Mouse (Mus musculus) liver (tissue): ENCODE measurements at regions not wholly inside any gene's neighbourhood (a gene's known extent, or its start where the extent isn't known, plus 50 kb on each side); places are given as distances from the start of the nearest gene placed in this dataset.

Experiments
- DNase-seq: peaks from one replicate; pipeline ENCODE4 v3.0.0-alpha.2; 2020; ENCODE audit warnings: mixed read lengths

DNA sequence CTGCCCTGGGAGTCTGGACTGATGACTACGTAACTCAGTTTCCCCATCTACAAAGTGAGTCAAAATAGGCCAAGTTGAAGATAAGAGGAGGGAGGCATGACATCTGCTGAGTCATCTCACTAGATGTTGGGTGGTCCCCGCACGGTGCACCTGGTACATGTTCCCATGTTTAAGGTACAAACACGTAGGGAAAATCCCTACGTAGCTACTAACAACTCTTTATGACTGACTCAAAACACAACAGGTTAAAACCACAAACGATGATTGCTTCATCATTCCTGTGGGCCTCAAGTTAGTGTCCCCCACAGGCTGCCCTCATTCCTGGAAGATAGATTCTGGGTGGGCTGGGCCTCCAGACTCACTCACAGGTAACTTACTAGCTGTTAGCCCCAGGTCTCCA, 107.7 kb downstream of the Sox9 start:
- no peak for DNase-seq

GRCm38 (mm10) chr11:112897597-112897996, 115.6 kb downstream of the Sox9 start:
- no peak for DNase-seq

DNA sequence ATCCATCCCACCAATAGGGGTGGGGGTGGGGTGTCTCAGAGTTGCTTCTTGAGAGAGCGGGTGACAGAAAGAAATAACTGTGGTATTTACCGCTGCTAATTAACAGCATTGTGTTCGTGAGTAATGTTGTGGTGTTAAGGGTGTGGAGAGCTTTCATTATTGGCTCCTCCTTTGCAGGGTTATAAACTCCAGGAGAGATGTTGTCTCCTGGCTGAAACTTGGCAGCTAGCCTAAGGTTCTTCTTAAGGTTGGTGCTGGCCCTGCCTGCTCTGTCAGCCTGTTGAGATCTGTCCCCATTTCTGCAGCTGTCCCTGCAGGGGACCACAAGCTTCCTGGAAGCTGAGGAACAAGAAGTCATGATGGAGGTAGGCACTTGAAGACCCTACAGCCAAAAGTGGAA, 120.6 kb downstream of the Sox9 start:
- no peak for DNase-seq

DNA sequence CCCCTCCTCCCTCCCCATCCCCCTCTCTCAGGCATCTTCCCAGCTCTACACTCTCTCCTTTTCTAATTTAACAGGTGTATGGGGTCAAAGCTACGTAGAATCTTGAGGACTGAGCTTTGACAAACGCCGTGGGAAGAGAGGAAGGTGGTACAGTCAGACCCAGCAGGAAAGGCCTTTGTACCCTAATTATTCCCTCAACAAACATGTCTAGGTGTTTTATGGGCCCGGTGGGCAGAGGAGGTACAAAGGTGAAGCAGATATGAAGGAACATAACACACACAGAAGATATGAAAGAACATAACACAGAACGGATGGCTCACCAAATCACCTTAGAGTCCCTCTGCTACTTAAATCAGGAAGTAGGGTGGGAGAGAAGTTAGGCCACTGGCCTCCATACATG, 128.3 kb downstream of the Sox9 start:
- no peak for DNase-seq

GRCm38 (mm10) chr11:112912875-112913274, 130.9 kb downstream of the Sox9 start:
- DNase-seq, result no peak

DNA sequence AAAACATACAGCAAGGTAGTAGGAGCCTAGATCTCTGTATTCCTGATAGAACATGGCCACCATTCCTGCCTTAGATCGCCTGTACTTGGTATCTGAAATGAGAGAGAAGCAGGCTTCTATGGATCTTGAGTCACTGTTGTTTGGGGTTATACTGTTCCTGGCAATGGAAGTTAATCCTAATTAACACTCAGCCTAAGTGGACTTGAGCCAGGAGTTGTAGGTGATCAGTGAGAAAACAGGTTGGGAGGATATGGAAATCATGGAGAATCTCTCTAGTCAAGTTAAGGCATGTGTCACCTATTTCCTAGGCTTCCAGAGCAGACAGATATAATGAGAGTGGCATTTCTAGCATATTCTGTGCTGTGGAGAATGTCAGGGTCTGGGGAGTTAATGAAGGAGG, 134.9 kb downstream of the Sox9 start:
- DNase-seq, result no peak

GRCm38 (mm10) chr11:112920131-112920530, 138.1 kb downstream of the Sox9 start:
- DNase-seq, result no peak

DNA sequence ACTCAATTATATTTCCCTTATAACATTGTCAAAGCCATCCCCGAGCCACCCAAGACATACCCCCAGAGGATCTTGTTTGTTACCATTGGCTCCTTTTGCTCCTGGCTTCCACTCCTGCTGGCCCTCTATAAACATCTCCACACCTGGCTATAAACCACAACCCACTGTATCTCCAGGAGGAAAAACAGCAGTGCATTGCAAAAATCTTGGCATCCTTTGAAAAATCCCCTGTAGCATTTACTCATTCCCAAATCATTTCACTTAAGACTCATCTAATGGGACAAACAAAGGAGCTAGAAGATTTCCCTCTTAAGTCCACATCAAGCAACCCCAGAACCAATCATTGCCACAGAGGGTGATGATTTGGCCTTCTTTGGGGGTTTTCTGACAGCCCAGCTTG, 142.6 kb downstream of the Sox9 start:
- no peak for DNase-seq

DNA sequence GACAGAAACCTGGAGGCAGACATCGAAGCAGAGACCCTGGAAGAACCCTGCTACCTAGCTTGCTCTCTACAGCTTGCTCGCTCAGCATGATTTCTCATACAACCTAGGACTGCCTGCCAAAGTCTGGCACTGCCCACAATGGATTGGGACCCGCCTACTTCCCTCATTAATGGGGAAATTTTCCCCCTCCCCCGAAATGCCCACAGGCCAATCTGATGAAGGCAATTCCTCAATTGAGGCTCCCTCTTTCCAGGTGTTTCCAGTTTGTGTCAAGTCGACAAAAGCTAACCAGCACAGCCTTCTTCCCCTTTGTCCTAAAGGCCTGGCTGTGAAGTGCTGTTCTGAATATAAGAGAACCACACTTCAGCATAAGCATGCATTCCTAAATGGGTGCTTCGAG, 143.1 kb downstream of the Sox9 start:
- DNase-seq, result no peak

DNA sequence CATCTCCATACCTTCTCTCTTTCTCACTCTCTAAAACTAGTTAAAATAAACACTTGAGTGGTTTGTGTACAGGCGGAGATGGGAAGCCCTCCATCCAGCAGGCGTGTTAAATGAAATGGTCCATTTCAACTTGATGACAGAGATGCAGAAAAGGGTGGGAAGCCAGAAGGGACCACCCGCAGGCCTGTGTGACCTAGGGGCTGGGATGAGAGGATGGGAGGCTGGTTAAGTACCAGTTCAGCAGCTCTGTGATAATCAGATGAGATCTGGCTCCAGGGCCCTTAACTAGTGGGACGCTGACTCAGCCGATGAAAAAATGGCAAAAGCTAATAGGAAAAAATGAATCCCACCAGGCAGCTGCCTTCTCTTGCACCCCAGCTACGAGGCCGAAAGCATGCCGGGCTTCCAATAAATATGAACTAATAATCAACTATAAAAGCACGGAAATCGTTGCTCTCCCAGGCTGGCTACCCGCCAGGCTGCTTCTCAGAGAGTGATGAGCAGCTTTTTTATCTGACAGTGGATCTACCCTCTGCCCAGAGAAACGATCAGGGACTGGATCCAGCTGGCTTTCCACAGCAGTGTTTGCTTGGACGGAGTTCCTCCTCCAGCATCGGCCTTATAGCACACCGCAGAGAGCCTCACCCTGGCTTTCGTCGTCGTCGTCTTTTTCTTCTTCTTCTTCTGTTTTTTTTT, 144.5 kb downstream of the Sox9 start:
- DNase-seq, result peak; percentile 8

GRCm38 (mm10) chr11:112930186-112930808, 148.3 kb downstream of the Sox9 start:
- no peak for DNase-seq

DNA sequence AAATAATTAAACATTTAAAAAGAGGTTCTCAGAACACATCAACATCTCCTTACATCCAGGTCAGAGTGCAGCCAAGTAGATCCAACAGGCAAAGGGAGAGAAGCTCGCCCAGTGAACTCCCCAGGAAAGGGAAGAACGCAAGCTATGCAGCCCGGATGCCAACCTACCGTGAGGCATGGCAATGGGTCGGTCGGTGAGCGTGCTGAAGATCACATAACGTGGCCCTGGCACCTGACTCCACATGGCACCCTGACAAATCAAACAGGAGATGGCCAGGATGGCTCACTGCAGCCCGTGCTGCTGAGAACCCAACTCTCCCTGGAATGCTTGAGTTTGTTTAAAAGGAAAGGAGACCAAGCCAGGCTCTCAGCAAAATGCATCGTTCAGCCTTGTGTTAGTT, 156.0 kb downstream of the Sox9 start:
- DNase-seq, result no peak

DNA sequence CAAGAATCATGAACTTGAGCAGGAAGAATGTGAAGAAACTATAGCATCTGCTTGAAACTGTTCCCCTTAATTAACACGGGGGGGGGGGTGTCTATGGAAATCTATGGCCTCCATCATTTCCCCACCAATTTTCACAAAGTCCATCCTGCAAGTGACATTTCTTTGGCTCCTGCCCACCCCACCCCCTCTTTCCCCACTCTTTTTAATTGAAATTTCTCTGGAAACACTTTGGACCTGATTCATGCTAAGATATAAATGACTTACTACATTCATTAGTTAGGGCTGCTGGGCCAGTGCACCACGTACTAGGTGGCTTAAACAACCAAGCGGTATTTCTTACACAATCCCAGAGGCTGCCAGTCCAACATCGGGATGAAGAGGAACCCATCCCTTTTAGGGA, 169.4 kb downstream of the Sox9 start:
- DNase-seq, result no peak

GRCm38 (mm10) chr11:112952356-112952755, 170.3 kb downstream of the Sox9 start:
- no peak for DNase-seq

DNA sequence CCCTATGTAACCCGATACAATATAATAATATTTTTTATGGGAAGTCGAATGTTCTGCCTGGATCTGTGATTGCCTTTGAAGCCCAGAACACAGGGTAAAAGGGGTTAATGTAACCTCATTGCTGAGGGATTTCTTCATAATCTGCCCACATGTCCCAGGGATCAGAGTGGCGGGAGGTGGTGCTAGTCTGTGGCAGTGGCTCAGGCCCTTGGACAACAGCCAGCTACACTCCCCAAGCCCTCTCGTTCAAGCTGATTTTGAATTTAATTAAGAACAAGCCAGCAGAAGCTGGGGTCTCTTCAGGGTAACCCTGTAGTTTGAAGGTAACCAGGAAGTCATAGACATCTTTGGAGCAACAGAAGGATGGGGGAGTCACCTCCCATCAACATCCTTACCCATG, 171.5 kb downstream of the Sox9 start:
- DNase-seq, result no peak

- no peak for DNase-seq
Observed at GRCm38 (mm10) chr11:112956748-112957440, 174.9 kb downstream of the Sox9 start.

DNA sequence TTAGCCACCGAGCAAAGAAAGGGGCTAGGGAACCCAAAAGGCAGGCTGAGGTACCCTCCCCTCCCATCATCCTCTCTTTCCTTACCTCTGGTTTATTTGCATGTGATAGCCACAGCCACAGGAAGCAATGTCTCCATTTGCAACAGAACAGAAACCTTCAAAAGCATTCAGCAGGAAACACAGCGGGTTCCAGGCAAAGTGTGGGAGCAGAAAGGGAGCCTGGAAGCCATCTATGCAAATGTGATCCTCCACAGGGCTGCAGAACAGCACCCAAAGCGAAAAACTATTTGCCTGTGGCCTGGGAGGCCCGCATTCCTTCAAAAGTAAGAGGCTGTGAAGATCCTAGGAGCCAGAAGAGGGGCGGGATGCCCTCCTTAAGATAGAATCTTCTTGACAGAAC, 177.6 kb downstream of the Sox9 start:
- no peak for DNase-seq

GRCm38 (mm10) chr11:112973286-112973685, 191.3 kb downstream of the Sox9 start:
- DNase-seq, result no peak

- DNase-seq, result no peak
Observed at GRCm38 (mm10) chr11:112974893-112975292, 192.9 kb downstream of the Sox9 start.

DNA sequence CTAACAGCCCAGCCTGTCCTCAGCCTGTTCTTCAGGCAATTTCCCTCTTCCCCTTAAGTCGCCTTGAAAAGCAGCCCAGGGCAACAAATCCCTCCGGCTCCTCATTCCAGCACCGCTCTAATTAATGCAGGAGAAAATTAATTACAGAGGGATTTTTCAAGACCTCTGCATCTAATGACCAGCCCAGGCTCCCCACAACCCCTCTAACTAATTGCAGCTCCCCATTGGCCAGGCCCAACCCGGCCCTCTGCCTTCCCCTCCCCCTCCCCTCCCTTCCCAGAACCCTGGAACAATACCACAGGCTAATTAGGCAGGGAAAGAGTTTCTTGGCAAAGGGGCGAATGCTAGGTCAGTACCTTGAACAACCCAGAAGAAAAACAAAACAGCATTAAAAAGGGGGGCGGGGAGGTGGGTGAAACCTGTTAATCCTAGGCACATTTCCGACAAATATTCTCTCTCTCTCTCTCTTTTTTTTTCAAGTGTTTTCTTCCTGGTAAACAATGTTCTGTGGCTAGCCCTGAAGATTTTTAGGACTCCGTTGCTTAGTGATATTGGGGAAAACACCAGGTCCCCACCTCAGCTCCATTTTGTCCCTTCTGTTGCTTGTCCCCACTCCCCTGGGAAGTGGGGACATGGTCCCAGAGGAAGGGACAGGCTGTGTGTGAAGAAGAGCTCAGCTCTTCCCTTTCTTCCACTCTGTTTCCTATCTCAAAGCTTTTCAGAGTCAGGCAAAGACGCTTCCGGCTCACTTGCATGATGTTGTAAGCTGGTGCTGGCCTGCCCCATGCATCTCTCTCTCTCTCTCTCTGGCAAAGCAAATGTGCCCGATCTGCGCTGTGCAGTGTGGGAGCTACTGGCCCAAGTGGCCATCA, 195.1 kb downstream of the Sox9 start:
- no peak for DNase-seq

DNA sequence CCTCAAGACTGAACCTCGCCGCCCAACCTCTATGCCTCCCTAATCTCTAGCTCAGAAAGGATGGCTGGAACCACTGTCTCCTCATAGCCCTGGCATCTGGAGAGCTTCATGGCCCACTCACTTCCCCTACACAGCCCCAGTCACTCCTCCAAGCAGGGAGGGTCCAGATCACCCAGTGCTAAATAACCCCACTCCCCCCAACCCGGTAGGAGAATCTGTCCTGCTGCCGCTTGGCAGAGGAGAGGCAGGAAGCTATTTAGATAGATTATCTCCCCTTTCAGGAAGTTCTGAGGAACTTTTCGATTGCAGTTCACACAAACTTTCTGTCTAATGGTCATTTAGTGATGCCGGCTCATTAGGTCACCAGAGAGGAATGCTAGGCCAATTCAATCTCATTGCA, 196.9 kb downstream of the Sox9 start:
- no peak for DNase-seq

GRCm38 (mm10) chr11:112979413-112979812, 197.4 kb downstream of the Sox9 start:
- DNase-seq, result no peak

GRCm38 (mm10) chr11:112982165-112982801, 200.3 kb downstream of the Sox9 start:
- DNase-seq, result no peak
